Mouse (Mus musculus) lung, postnatal 36 days (tissue): ENCODE measurements around the gene Dcun1d1.

ENCODE experiments used
- DNase-seq: peaks from one replicate; pipeline ENCODE4 v3.0.0; 2022; ENCODE audit warnings: mixed read lengths

Gene Dcun1d1

DNA sequence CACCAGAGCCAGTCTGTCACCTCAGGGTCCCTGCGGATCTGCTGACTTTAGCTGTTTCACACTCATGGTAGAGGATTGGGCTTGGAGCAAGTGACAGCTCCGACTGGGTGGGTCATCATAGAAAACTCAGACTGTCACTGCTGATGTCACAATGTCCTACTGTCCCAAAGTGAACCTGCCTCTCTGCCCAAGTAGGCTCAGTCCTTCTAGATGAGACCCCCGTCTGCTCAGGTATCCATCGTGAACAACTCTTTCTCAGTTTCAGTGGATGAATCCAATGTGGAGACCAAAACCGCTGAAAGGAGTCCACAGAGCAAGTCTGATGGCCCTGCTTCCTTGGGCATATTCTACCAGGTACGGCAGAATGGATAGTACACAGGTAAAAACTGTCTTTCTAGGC, at the start of gene Dcun1d1:
TSS of gene Dcun1d1 (minus strand) at position 101 of the 400 bp plus-strand sequence.
- DNase-seq = no peak

- DNase-seq = no peak
Observed at GRCm38 (mm10) chr3:35986266-35986665, 49.0 kb upstream of the Dcun1d1 start.

GRCm38 (mm10) chr3:35973551-35973950, 36.3 kb upstream of the Dcun1d1 start:
- DNase-seq = peak; percentile 51

GRCm38 (mm10) chr3:35972985-35973384, 35.7 kb upstream of the Dcun1d1 start:
- peak; percentile 57 for DNase-seq

DNA sequence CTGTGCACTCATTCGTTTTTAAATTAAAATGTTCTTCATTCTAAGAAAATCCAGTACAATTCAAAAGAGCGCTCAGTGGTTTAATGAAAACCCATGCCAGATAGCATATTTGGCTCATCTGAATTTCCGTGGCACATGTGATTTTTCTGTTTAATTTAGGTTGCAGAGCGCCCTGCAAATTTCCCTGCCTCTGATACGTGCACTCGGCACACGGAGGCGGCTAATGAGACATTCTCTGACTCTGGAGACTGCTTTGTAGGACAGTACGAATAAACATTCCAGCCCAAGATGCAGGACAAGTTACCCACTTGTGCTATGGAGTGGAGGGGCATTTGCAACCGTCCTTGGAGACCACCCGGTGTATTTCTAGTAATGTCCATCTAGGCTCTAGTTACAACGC, 33.9 kb upstream of the Dcun1d1 start:
- DNase-seq = no peak

- no peak for DNase-seq
Observed at GRCm38 (mm10) chr3:35970441-35970840, 33.2 kb upstream of the Dcun1d1 start.

GRCm38 (mm10) chr3:35967366-35967921, 30.2 kb upstream of the Dcun1d1 start:
- DNase-seq = no peak

DNA sequence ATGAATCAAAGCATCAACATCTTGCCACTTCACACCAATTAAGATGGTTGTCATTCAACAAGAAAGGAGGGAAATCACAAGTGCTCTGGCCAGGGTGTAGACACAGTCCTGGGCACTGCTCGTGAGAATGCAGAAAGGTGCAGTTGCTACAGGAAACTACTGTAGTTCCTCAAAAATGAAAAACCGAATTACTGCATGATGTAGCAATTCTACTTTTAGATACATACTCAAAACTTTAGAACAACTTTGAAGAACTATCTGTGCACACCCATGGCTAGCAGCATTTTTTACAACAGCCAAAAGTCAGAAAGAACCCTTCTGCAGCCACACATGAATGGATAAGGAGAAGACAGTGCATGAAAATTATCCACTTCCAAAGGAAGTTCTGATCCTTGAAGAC, 29.2 kb upstream of the Dcun1d1 start:
- DNase-seq = no peak

GRCm38 (mm10) chr3:35964928-35965327, 27.7 kb upstream of the Dcun1d1 start:
- DNase-seq = no peak

DNA sequence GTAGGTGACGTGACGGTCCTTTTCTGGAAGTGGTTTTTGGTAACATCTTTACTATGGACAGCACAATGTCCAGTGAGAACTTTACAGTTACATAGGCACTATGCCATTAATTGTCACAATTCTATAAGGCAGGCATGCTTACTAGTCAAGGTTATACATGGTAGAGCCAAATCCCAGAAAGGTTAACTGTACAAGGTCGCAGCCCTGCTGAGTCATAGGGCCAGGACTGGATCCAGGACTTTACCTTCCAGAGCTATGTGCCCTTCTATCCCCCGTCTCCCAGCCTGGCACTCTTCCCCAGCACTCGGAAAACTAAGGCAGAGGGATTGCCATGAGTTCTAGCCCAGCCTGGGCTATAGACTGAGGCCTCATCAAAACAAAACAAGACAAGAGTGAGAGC, 26.7 kb upstream of the Dcun1d1 start:
- no peak for DNase-seq

GRCm38 (mm10) chr3:35963401-35963800, 26.2 kb upstream of the Dcun1d1 start:
- no peak for DNase-seq

DNA sequence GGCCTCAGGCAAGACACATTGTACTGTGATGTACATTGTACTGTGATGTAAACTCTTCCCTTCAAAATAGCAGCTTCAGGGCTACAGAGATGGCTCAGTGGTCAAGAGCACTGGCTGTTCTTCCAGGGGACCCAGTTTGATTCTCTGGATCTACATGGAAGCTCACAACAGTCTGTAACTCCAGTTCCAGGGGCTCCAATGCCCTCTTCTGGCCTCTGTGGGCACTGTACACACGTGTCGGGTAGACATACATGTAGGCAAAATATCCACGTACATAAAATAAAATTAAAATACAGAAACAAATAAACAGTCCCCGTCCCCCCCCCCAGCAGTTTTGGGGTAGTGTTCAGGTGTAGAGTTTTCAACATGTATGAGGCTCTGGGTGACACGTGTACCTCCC, 25.7 kb upstream of the Dcun1d1 start:
- no peak for DNase-seq

DNA sequence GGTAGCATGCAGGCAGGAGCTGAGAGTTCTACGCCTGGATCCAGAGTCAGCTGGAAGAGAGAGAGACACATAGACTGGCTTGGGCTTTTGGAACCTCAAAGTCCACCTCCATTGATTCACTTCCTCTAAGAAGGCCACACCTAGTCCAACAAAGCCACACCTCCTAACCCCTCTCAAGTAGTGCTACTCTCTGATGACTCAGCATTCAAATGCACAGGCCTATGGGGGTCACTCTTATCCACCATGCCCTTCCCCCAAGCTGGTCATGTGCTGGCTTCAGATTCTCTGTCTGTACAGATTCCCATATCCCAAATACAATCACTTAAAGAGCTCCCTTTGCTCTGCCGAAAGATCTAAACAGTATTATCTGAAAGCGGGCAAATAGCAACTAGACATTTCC, 20.0 kb upstream of the Dcun1d1 start:
- no peak for DNase-seq

DNA sequence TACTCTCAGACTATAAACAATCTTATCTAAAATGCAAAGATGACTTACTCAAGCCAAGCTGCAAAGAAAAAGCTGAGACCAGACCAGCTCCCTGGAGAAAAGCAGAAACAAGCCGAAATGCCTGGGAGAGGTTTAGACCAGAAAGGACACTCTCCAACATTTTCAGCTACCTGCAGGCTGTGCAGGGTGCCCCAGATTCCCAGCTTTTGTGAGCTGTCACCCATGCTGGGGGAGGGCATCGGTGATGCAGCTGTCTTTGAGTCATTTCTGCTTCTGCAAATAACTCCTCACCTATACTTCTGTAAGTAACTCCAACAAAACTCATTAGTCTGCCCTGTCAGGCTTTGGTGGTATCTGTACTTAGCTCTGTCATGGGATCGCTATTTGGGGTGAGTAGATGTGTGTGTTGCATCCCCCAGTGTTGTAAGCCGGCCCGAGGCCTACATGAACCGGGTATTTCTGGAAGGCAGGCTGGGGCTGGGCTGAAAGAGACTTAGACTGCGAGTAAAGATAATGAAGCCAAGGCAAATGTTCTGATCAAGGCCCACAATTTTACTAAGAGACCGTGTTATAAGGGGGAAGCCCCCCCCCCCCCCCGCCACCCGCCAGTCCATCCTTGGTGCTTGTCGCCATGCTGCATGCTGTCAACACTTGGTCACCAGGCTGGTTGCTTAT, 17.8 kb upstream of the Dcun1d1 start:
- no peak for DNase-seq

- no peak for DNase-seq
Observed at GRCm38 (mm10) chr3:35953816-35954215, 16.6 kb upstream of the Dcun1d1 start.

DNA sequence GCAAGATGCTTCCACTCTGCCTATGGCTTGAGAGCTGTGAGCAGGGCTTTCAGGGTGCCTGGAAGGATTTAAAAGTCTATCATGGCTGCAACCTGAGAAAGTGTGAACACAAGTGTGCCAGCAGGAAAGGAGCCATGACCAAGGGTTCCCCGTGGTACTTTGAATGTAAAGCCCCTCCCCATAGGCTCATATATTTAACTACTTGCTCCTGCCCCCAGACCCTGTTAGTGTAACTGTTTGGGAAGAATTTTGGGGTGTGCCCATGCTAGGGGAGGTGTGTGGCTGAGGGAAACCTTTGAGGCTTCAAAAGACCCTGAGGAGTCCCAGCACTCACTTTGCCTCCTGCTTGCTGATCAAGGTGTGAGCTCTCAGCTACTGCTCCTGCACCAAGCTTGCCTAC, 15.9 kb upstream of the Dcun1d1 start:
- DNase-seq = no peak

DNA sequence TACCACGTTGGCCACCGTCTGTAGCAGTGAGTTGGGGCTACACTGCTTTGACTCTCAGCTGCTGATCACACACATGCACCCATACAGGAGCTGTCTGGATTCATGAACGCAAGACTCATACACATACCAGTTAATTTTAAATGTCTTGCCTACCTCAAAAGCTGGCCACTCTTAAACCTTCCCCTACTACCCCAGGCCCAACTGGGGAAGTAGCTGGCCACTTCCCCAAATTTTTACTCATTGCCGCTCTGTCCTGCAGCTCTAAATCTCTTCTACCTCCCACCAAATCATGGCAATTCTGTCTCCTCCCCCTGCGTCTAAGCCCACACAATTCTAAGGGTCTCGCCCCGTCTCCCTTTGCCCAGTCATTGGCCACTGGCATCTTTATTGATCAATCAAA, 11.0 kb upstream of the Dcun1d1 start:
- DNase-seq = no peak

DNA sequence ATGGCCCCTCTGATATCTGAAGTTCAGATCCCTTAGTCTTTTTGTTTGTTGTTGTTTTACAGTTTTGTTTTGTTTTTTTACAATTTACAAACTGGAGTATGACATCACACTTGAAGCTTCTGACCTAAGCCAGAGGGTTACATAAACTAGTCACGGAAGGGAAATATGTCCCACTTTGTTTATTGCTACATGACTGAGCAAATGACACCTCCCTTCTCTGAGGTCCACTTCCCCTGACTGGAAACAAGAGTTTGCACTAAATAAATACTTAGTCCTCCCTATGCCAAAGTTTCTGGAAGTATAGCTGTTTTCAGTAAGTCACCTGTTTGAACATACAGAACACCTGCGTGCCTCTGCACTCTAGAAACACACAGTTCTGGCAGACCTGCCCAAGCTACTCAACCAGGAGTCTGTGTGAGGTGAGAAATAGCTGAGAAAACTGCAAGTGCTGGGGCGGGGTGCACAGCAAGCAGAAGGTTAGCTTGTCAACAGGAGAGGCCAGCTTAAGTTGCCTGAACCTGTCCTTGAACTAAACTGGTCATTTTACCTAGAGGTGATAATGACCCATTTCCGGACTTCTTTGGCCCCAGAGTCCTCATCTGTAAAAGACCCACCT, 3.4 kb upstream of the Dcun1d1 start:
- DNase-seq = peak; percentile 18

GRCm38 (mm10) chr3:35940047-35940446, 2.8 kb upstream of the Dcun1d1 start:
- DNase-seq = peak; percentile 44

- peak; percentile 23 for DNase-seq
Observed at GRCm38 (mm10) chr3:35933405-35933777, 3.9 kb downstream of the Dcun1d1 start.

DNA sequence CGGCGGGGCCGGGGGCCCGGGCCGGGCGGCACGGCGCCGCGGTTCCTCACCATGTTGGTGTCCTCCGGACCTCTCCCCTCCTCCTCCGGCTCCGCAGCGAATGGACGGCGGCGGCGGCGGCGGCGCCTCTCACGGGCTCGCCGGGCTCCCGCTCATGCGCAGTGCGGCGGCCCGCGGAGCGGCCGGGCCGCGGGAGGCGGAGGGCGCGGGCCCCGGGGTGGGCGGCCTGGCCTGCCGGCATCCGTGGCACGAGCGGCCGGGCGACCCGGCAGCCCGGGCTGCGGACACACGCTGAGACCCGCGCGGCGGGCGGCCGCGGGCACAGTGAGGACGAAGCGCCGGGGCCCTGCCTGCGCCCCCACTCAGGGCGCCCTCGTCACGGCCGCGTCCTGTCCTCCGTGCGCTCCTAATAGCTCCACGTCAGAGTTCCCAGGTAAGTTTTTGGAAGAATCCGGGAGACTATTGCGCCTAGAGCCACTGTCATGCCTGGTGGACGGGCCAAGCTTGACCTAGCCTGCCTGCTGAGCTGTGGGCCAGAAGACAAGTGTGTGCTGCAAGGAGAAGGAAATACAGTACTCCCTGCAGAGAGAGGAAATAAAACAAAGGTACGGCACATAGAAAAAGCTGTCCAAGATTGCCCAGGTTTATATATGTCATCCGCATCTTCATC, 4.4 kb downstream of the Dcun1d1 start:
- DNase-seq = peak; percentile 81

DNA sequence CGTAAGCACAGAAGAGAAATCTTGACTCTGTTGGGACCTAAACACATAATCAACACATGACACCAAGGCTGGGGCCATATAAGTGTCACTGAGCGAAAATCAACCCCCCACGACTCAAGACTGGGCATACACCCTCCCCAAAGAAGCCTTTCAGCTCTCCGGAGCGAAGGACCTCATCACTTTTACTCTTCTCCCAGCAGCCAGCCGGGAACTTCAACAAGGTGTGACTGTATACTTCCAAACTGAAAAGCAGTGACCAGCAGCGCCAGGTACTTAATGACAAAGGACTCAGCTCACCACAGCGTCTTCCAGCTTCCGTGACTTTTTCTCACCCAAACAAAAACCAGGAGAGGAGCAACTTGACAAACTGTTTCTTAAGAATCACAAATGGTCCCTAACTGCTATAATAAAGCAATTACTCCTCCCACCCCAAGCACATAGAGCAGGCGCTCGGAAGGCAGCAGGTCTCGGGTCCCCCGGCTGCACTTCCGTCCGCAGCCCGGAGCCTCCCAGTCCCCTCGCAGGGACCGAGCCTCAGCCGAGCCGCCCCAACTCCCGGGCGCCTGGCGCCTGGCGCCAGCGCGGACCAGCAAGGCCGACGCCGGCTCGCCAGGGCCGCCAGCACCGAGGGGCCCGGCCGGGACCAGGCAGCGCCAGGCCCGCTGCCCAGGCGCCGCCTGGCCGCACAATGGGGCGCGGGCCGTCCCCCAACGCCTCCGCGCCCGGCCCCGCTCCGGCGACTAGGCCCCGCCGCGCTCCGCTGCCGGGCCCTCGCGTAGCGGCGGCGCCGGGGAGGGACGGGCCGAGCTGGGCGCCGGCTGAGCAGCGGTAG, 5.1 kb downstream of the Dcun1d1 start:
- peak; percentile 55 for DNase-seq

GRCm38 (mm10) chr3:35931359-35931758, 5.9 kb downstream of the Dcun1d1 start:
- peak; percentile 29 for DNase-seq
